Mouse (Mus musculus): ENCODE measurements around the gene Cd3g.

GRCm38 (mm10) chr9:44977813-44978212 is 2.4 kb downstream of the Cd3g start:
- TF ChIP-seq CTCF (IDR thresholded peaks at IDR 0.05; ENCODE audit: low read depth), result no peak
- no peak for TF ChIP-seq EP300 (IDR thresholded peaks at IDR 0.05; ENCODE audit: low read depth)

All from heart, postnatal 0 days (tissue).